Mouse (Mus musculus) cerebellum, adult 9-10 months (tissue): ENCODE results near the gene Derl3.
A peak's percentile ranks its signal among the peaks of the same experiment; 100 is the strongest.

Experiments used
- DNase-seq: peaks from one replicate; pipeline ENCODE4 v3.0.0; 2022

Gene Derl3

DNA sequence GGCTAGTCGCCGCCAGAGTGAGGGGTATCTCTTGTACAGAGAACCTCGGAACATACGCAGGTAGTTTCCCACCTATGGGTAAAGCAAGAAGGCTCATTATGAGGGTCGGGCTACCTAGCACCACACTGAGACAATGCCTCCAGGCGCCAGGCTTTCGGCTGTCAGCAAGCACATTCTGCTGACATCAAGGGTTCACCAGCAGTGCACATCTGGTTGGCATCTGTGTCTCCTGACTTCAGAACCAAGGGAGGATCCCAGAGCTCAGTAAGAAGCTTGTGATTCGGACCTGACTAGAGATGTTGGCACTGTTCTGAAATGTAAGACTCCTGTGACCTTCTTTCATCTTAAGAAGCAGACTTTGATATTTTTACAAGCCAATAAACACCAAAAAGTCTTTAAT is 23.6 kb downstream of the Derl3 start:
- no peak for DNase-seq

DNA sequence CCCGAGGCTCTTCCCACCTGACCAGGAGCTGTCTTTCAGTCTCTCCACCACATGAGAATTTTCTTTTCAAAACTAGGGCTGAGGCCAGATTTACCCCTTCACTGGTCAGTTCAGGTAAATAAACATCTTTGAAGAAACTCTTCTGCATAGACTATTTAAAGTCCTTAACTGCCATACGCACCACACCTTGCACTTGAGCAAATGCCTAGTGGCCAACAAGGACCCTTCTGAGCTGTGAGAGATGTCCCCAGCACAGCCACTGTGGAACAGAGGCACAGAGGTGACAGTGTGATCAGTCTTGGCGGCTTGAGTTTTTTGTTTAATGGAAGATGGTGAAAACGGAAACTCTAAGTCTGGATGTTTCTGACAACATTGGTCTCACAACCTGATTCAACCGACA is 25.8 kb downstream of the Derl3 start:
- DNase-seq = no peak

DNA sequence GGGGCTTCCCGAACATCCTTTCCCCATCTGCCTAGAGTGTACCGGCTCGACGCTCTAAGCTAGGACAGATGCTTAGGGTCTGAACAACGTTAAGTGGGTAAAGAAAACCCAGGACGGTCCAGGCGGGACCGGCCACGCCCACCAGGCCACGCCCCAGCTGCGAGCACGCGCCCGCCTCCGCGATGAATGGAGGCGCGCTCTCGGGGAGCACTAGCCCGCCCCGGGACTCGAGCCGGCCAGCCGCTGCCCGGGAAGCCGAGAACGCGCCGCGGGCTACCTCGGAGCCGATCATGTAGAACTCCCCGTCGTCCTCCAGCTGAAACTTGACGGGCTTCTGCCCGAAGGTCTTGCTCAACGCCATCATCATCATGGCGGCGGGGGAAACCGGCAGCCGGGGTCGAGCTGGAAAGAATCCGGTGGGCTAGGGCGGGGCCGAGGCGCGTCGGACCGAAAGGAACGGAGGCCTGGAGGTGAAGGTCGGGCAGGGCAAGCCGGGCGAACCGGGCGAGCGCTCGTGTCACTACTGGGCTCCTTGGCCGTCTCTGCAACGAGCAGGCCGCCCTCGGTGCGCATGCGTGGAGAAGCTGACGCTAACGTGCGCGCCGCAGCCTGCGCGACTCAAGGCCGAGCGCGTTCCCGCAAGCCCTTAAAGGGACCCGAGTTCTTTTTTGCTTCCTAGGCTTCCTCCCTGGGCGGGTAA is 28.0 kb downstream of the Derl3 start, which contains the start of gene Smarcb1:
Gene Smarcb1, minus strand, starts transcription at position 592 of the 700 bp plus-strand sequence.
- peak; percentile 96 for DNase-seq

DNA sequence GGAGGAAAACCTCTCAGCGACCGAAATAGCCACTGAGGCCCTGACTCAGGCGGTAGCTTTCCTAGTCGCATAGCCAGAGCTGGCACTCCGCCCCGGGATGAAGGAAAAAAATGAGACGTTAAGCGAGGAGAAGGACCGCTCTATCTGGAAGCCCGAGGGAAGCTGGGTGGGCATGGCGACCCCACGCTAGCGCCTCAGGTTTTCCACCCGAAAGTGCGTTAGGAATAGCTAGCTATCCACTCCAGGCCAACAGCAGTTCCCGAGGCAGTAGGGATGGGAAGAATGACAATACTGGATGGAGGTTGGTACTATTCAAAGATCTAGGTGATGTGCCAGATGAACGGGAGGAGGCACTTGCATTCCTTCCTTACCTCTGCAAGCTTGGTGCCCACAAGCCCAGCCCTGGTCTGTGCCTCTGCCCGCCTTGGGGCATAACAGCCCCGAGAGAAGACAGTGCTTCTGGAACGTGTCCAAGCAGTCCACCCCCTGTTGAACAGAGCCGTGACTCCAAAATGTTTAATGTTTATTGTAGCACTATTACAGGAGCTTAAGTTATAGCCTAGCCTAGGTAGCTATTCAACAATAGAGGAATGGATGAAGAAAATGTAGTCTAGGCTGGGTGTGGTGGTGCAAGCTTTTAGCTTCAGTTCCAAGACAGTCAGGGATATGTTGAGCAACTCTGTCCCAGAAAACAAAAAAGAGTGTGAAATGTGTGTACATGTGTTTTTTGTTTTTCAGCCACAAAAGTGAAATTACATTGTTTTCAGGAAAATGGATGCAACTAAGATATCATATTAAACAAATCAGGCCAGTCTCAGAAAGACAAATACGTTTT is 28.7 kb downstream of the Derl3 start:
- DNase-seq = peak; percentile 72

DNA sequence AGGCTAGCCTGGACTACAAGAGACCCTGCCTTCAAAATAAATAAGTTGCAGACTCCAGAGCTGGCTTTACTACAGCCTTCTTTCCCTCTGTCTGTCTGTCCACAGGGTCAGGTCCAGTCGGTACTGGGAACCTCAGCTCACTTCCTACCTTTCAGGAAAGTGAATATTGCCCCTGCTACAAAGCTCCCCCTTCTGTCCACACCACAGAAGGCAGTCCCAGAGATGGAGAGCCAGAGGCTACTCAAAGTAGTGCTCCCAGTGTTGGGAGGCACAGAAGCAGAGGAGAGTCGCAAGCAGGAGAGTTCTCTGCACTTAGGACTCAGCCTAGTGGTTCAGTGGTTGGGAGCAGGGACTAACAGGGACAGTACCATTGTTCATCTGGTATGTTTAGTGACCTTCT is 31.1 kb downstream of the Derl3 start:
- DNase-seq = no peak

DNA sequence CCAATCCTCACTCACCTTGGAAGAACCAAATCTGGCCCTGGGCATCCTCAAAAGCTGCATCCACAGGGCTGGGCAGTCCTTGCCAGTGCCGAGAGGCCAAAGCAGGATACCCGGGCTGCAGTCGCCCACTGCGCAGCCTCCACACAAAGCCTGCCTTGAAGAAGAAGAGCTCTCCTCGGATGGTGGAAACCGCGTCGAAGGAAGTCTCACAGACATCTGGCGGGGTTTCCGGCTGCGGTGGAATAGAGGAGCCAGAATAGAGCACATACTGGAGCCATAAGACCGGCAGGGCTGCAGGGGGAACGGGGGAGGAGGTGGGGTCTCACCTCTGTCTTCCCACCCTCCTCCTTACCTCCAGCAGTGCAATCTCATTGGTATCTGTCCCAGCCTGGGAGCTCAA is 33.2 kb downstream of the Derl3 start:
- DNase-seq = no peak

DNA sequence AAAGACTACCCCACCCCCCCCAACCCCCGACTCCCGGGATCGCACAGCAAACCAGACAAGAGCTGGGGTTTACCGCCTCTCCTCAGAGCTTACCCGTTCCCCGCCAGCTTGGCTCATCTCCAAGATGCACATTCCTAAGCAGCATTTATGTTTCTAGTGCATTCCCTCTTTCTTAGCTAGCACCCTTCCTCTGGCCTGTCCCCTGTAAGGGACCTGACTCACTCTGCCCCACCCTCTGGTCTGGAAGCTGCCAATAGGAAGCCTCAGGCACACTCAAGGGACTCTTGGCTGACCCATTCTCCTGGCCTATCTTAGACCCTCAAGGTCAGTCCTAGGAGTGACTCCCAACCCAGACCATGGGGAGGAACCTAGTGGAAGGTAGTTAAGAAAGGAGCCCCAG is 37.1 kb downstream of the Derl3 start:
- DNase-seq = no peak

DNA sequence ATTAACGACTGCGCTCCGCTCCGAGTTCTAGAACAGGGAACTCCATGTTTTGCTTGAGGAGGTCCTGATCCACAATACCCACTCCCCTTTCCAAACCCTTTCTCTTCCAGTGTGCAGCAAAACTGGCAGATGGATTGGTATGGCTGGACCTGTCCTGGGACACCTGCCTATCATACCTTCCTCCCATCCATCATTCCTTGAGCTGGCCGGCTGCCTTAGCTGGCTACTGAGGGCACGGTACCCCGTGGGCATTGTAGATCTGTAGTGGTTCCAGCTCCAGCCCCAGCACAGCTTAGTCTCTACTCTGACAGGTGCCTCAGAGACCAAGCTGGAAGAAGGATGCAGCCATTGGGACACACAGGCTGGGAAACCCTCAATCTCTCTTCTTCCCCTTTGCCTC is 38.1 kb downstream of the Derl3 start:
- no peak for DNase-seq

DNA sequence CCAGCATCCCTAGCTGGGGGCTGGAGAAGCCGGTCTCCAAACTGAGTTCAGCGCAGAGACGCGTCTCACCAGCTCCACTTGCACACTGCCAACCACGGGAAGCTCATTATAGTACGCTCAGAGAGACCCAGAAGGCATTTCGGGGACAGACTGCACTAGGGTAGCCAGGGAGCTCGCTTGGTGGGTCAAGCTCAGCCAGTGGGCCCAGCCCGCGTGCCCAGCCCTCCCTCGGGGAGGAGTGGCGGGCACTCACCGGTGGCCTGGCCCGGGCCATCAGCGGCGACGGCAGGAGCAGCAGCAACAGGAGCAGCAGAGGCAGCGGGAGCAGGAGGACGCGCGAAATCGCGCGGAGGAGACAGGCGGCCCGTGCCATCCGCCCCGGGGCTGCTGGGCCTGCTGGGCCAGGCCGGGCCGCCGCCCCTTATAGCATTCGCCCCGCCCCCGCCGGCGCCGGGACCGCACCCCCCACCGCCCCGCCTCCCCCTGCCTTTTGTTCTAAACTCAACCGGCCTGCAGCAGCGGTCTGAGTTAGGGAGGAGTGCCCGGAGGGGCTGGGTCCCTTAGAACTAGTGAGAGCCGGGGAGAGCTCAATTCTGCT is 39.0 kb downstream of the Derl3 start:
- no peak for DNase-seq

DNA sequence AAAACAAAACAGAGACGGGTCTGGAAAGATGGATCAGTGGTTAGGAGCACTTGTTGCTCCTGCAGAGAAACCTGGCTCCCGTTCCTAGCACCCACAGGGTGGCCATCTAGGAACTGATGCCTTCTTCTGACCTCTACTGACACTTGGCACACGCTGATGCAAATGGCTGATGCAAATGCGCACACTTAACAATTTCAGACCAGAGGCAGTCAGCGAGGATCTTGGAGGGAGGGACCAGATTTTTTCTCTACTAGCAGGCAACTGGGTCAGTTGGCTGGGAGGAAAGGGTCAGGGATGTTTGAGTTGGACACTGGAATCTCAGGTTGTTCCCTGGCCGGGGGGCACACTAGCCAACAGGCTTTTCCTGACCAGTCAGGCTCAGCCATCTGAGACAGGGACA is 39.7 kb downstream of the Derl3 start, which contains the start of gene Chchd10:
Gene Chchd10, plus strand, starts transcription at position 240 of the 400 bp plus-strand sequence.
- no peak for DNase-seq

DNA sequence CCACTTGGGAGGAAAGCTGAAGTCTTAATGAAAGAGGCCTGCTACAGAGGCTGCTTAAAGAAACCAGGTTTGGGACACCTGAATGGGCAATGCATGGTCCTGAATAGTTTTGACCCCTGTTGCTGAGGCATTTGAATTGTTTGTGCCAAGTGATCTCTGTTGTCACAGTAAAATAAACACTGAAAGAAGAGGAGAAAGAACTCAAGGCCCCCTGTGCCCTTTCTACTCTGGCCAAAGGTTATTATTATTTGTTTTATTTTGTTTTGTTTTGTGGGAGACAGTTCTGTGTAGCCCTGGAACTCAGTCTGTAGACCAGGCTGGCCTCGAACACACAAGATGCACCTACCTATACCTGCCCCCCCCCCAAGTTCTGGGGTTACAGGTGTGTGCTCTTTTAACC is 41.8 kb downstream of the Derl3 start:
- DNase-seq = no peak

DNA sequence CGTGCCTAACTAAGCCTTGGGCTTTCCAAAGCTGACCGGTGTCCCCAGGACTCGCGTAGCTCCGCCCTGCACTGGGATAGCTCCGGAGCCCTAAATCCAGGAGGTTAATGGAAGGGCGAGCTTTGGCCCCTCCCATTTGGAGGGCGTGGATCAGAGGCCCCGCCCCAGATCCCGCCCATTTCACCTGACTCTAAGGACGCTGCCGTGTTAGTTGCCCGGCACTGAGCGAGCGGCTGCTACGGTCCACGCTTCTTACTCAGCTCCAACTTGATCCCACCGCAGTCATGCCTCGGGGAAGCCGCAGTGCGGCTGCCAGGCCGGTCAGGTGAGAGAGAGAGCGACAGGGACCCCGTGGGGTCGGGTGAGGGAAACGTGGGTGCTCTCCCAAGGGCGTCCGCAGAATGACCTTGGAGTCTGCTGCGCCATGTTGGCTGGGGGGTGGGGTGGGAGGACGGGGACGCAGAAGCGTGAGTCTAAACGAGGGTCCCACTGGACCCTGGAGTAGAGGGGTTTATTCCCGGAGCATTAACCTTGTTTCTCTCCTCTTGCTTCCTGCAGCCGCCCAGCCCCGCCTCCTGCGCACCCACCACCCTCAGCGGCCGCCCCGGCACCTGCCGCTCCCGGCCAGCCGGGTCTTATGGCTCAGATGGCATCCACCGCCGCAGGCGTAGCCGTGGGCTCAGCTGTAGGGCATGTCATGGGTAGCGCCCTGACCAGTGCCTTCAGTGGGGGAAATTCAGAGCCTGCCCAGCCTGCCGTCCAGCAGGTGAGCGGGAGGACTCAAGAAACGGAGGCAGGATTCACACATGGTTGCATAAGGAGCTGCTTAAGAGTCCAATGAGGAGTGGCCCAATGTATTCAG is 42.7 kb downstream of the Derl3 start, which contains the start of gene Mmp11:
Gene Mmp11, minus strand, starts transcription at position 817 of the 862 bp plus-strand sequence.
- DNase-seq = peak; percentile 90

DNA sequence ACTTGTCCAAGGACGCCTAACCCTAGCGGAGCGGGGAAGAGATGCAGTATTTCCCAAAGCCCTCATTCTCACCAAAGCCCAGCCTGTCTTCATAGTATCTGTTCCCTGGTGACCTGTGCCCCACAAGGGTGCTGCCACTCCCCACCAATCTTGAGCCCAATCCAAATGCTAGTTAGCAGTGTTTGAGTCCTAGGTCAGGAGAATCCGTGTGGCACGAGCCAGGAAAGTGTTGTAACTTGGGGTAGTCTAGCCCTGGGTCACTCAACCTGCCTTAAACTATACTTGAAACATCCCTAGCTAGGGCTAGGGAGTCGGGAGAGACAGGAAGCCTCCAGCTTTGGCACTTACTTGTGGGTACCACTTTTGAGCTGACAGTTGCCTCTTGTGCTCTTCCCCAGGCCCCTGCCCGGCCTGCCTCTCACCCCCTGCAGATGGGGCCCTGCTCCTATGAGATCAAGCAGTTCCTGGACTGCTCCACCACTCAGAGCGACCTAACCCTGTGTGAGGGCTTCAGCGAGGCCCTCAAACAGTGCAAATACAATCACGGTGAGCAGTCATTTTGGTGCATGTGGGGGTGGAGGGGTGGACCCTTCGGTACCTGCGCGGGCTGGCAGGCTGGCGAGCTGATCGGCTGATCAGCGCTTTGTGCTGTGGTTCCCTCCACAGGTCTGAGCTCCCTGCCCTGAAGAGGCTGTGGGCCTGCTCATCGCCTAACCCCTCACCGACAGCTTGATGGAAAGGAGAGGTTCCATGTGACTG is 43.9 kb downstream of the Derl3 start:
- DNase-seq = no peak

DNA sequence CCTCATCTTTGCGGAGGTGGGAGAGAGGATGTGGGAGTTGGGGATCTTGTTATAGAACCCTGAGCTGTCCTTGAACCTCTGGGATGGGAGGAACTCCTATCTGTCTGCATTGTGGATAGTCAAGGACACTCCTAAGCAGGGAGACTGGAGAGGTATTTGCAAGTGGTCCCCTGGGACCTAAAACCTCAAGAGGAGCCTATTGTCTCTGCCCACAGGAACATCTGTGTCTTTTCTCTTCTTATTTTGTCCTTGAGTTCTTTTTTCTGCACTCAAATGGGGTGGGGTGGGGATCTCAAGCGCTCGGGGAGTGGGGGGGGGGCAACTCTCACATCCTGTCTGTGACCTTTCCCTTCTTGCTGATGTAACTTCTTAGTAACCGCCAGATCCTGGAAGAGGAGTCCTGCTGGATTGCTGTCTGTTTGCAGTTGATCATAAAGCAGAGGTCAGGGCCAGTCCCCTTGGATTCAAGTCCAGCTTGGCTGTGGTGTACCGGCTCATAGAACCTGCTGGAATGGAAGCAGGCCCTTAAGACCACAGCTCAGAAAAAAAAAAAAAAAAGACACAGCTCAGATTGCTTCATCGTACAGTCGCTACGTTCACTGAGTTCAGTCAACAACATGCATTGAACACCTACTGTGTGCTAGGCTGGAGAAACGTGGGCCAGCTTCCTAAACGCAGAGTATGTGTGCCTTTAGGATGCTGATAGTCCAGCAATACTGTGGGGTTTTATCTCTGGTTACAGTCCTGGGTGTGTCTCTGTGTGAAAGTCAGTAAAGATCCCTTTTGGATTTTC is 44.8 kb downstream of the Derl3 start:
- no peak for DNase-seq

DNA sequence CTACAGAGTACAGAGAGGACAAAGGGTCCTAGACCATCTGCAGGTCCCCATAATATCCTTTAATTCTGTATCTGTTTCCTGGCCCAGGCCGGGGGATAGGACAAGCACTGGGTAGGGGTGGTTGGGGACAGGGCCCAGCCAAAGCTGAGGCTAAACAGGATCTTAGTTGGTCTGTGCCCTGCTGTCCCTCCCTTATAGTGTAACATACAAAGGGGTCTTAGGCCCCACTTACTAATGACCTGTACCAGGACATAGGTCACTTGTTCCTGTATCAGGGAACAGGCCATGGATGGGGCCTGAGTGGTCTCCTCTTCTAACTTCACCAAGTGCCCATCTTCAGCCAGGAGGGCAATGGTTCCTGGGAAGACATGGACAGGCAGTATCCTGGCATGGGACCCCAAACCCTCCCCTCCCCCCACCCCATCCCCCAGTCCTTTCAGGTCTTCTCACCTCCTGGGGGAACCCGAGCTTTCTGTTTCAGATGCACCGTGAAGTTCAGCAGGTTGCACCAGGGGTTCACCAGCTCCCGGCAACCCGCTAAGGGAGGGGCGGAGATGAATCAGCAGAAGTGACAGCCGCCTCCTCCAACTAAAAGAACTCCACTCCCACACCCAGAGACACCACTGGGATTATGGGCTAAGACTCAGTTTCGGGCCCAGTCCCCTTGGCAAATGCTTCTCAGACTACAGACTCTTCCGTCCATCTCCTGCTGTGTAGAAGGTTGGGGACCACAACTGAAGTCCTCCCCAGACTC is 46.4 kb downstream of the Derl3 start:
- DNase-seq = no peak

DNA sequence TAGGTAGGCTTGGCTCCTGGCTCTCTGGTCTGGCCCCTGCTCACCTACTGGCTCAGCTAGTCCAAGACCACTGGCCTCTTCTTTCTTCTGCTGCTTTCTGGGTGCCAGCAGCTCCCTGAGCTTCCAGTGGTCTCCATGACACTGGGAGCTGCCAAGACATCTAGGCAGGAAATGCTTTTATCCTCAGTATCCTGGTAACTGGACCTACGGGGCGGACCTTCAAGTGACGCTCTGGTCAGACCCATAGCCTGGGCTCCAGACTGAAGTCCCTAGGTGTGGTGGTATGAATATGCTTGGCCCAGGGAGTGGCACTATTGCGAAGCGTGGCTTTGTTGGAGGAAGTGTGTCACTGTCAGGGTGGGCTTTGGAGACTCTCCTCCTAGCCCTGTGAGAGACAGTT is 47.3 kb downstream of the Derl3 start, which contains the start of gene Gm867:
Gene Gm867, minus strand, starts transcription at position 153 of the 400 bp plus-strand sequence.
- no peak for DNase-seq

DNA sequence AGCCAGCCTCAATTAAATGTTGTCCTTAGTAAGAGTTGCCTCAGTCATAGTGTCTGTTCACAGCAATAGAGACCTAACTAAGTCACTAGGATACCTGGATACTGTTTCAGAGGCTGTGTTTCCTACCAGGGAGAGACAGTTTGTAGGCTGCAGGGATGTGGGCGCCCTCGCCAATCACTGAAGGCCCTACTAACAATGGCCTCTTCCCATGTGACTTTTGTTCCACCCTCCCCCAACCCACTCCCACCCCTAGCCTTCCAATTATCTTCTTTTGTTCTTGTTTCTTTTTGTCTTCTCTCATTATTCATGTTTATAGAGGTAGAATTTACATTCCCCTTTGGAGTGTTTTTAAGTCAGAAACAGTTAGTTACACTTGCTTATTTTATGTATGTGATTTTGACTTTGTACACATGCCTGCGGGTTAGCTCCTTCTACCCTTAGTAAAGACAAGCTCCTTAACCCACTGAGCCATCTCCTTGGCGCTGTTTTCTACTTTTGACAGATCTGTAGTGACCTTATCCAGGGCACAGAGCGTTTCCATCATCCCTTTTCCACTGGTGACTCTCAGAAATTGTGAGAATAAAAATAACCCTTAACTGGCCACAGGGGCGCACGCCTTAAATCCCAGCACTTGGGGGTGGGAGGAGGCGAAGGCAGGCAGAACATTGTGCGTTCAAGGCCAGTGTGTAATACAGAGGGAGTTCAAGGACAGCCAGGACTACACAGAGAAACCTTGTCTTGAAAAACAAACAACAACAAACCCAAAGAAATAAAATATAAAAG is 48.0 kb downstream of the Derl3 start:
- no peak for DNase-seq

DNA sequence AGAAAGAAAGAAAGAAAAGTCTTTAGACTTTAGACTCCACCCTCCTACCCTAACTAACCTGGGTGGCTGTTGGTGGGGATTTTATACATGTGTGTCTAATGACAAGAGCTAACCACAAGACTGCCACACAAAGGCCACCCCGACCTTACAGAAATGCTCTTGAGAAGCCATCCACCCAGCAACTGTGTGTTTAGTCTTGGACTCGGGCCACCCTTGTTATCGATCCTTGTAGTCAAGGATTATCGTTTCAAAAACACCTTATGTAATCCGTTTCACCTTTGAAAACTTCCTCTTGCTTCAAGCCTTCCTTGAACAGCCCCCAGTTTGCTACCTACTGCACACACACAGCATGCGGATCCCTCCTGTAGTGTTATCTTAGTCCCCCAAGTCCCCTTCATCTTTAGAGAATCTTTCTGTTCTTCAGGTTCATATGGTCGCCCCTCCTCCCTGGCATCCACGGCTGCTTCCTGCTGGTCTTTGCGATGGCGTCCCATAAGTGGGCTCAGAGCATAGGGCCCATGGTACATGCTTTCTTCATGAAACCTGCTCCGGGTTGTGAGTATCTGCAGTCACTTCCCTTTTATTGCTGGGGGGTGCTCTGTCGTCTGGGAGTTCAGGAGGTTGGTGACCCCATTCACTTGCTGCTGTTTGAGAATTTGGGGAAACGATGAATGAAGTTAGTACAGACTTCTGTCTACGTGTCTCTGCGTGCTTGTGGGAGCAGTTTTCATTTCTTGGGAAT is 49.7 kb downstream of the Derl3 start, which contains the start of gene Vpreb3:
Gene Vpreb3, plus strand, starts transcription at position 322 of the 742 bp plus-strand sequence.
- no peak for DNase-seq
